Mouse (Mus musculus) heart, adult 18-20 months (tissue): ENCODE measurements at regions not wholly inside any gene's neighbourhood (a gene's known extent, or its start where the extent isn't known, plus 50 kb on each side); places are given as distances from the start of the nearest gene placed in this dataset.

ENCODE experiments used
- DNase-seq, 2 experiments: peaks; one replicate each; pipeline ENCODE4 v3.0.0; 2021 to 2022; ENCODE audit warnings: mixed read lengths in 1 of 2

GRCm38 (mm10) chr4:96895223-96895622 lies 110.2 kb upstream of the Gm12695 start:
- no peak for DNase-seq

- no peak for DNase-seq
Measured at GRCm38 (mm10) chr4:96881077-96881476, 96.1 kb upstream of the Gm12695 start.

- DNase-seq: no peak
Measured at GRCm38 (mm10) chr4:96878016-96878415, 93.0 kb upstream of the Gm12695 start.

- DNase-seq: peak in 1 of 2 experiments; percentile 1
Measured at GRCm38 (mm10) chr4:96874644-96875043, 89.7 kb upstream of the Gm12695 start.

GRCm38 (mm10) chr4:96845170-96845569 lies 60.2 kb upstream of the Gm12695 start:
- DNase-seq: no peak
